Mouse (Mus musculus) ovary, postnatal 14 days (tissue): Measurements from ENCODE around the gene Cacnb2.

Experiments used
- DNase-seq: peaks from one replicate; pipeline ENCODE4 v3.0.0; 2022; ENCODE audit warnings: low spot score

The Cacnb2 gene

DNA sequence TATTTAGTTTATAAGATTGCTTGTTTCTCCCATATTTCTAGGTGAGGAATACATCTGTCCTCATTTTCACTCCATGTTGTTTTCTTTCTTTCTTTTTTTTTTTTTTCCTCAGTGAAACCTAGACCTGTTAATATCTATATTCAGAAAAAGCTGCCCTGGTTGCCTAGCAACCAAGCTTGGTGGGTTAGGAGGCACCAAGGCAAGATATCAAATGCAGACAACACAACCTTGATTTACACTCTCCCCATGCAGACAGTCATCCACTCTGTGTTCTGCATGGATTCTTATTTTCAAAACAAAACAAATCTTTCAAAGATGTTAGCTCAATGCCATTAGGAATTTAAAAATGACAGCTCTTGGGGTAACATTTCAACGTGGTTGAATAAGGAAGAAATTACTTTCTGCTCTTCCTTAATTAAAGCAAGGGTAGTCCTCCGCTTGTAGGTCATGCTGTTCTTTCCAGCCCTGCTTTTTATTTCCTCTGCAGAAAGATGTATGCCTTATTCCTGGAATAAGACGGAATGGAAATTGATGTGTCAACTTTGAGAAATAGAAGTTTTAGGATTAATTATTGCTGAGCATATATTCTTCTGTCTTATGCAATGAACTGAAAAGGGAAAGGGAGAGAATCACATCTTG, 172.1 kb downstream of the Cacnb2 start:
- DNase-seq, result no peak

DNA sequence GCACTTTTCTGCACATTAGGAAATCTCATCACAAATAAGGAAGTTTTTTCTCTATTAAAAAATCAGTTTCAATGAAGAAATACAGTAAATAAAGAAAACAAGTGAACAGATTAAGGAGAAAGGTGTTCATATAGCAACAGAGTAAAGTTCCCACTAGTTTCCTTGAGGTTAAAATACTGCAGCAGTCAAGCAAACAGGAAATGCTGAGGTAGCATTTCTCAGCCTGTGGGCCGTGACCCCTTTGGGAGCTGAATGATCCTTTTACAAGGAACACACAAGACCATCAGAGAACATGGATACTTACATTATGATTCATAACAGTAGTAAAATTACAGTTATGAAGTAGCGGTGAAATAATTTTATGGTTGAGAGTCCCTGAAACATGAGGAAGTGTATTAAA, 185.1 kb downstream of the Cacnb2 start:
- no peak for DNase-seq

DNA sequence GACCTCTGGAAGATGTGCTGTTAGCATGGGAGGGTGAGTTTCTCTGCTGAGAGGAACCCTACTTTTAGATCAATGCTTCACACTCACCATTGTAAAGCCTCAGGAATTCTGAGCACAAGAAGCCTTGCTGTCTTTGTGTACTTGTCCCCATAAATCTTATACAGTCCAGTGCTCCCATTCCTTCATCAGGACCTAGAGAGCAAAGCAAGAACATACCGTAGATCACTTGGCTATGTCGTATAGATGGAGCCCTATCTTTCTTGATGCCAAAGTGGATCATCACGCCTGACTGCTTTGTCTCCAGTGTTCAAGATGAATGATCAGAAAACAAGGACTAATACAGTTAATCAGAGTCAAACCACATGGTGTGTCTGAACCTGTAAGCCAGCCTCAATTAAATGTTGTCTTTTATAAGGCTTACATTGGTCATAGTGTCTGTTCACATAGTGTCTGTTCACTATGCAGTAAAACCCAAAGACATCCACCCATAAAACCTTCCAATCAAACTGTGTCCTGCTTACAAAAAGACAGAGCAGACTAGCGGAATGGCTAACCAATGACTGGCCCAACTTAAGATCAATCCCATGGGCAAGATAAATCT, 198.7 kb downstream of the Cacnb2 start:
- DNase-seq, result no peak

DNA sequence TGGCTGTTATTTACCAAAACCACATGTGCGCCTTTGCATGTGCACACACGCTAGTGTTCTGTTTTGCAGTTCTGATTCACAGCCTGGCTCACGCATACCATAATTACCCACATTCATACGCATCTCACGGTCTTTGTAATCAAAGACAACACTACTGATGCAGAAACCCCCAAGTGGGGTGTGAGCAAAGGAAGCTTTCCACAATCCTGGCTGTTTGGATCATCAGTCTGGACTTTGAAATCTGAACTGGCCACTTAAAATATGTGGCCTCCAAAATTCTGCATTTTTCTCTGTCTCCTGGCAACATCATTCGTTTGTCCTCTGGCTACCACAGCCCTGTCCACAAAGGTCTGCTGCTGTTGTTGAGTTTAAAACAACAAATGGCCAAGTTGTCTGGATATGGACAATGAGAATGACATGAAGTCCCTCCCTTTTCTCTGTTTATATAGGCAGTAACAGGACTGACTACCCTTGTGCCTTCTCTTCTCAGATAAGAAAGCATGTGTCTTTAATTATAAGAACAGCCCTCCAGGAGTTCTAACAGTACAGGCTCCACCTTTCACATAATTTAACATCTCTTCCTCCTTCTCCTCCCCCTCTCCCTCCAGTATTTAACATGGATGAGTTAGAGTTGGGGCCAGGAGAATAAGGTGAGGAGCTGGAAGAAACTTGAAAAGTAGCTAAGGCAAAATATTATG, 204.9 kb downstream of the Cacnb2 start:
- no peak for DNase-seq

DNA sequence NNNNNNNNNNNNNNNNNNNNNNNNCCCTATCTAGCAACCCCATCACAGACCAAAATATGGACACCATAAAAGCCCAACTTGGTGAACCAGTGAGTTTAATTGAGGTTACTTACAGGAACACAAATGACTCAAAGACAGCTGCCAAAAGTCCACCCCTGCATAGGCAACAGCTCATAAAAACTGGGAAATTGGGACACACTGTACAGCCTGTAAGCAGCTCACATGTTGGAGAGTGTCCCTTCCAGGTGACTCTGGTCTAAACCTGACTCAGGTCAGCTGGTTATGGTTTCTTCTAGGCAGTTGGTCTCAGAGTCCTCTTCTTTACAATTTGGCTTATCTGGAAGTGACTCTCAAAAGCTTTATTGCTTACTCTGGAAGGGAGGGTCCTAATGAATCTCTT, 212.1 kb downstream of the Cacnb2 start:
- DNase-seq, result no peak

DNA sequence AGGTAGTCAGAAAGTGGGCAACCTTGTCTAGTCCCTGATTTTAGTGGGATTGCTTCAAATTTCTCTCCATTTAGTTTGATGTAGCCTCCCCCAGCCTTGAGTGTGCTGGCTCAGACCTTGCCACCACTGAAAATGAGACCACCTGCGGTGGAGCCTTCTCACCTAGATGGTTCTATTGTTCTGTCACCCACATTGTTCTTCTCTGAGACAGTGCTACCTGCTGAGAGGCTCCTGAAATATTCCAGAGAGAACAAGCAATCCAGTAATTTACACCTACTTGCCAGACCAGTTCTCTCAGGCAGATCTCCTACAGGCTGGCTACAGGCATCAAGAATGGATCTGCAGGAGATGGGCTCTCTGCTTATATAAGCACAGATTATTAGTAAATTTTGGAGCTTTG, 215.8 kb downstream of the Cacnb2 start:
- no peak for DNase-seq

DNA sequence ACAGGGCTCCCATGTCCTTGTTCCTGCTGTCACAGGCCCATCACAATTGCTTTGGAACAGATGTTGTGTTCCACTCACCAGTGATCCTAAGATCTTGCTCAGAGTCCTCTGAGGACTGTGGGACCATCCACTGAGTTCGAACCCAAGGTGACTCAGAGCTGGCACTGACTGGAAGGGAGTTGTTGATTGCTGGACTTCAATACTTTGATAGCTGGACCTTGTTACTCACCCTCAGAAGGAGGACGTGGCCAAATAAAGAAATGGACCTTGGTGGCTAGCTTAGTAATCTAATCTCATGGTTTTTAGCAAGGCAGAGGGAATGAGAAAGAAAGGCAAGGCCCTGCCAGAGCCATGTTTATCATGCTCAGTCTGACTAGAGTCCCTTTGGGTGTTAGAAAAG, 218.1 kb downstream of the Cacnb2 start:
- DNase-seq, result no peak

DNA sequence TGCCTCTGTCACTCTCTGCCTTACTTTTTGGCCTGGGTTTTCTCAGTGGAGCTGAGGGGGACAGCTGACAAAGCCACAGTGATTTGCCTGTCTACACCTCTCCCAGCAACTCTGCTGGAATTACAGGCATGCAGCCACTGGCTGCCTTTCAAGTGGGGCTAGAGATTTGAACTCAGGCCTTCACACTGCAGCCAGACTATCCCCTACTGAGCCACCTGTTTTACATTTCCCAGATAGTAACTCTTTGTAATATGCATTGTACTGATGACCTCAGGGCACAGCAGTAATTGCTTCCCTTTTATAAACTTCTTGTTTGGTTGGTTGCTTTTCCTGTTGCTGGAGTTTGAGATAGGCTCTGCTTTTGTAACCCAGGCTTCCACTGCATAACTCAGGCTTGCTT, 220.2 kb downstream of the Cacnb2 start:
- DNase-seq, result no peak

DNA sequence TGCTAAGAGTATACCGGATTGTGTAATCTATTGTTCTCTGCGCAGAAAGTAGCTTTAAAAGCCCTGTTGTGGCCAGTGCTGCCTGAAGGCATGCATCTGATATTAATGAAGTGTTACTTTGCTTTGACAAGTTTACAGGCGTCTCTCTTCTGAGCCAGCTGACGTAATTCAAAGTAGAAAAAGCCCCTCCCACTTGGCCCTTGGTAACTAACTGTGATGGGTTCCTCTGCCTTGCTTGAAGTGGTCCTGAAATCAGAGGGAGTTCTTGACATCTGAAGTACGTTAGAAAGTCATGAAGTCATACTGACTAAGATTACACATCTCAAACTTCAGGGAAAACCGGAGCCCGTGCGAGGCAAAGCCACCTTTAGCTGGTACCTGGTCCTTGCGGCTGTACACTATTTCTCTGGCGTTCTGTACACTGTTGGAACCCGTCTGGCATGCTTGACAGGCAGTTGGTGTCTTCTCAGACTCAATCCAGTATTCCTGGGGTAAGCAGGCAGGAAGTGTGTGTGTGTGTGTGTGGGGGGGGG, 221.0 kb downstream of the Cacnb2 start:
- peak; percentile 3 for DNase-seq

DNA sequence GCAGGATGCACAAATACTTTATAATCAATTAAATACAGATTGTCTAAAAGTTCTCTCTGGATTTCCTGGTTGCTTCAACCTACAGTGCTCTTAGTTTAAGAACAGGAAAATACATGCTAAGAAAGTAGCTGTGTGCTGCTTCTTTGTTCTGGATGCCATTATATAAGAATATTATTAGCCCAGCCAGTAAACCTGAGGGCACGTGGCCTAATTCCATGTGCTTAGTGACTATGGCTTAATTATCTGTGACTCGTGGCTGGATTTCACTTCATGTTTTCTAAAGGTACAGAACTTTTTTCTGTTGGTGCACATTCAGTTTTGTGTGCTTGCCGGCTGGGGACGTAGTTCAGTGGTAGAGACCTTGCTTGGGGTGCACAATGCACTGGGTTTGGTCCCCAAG, 222.3 kb downstream of the Cacnb2 start:
- DNase-seq, result no peak

DNA sequence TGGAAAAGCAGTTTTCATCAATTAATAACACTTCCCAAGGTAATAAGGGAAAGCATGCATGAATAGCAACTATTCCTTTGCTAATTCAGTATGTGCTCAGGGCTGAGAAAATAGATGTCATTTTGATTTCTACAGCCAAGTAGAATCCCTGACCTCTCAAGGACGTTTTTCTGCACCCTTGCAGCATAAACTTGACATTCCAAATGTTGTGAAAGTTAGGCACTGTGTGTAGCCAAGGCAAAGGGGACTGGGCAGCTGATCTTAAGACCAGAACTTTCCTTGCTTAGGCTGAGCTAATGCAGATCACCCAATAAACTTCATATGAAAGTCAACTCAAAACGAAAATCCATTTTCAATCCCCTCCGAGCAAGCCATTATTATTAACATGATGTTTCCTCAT, 226.6 kb downstream of the Cacnb2 start:
- DNase-seq, result no peak

DNA sequence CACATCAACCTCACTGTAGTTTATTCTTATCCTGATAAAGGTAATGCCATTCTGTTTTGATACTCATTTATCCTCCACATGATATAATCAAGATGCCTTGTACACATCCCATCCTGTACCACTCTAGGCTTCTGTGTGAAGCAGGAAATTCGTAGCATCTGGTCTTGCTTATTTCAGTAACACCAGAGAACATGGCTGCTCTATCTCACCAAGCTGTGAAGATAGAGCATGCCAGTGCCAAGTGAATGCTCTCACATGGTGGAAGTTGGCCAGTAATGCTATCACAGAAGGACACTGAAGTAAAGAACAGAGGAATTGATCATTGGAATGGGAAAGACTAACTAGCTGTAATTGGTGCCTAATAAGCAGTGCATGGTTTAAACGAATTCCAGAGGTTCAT, 228.4 kb downstream of the Cacnb2 start:
- DNase-seq, result no peak

DNA sequence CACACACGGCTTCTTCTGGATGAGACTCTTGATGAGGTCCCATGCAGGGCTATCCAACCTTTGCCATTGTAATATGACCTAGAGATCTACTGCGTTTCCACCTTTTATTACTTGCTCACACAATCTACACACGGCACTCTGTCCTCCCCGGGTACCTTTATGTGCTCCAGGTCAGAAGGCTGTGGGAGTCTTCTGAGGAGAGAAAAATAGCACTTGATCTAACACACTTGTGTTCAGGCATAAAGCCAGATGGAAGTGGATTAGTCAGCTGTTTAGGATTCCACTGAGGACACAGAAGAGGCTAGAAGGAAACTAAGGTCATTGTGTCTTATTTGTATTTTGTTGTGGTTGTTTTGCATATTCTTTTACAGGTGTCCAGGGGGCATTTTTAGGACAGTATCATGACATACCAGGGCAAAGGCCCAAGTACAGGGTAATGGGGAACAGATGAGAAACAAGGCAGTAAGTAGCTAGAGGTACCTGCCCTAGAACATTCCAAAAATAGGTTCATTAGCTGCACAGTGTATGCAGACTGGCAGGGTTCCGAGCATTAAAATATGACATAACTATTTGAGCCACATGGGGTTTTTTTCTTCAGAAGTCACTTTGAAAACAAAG, 231.9 kb downstream of the Cacnb2 start:
- DNase-seq, result no peak

DNA sequence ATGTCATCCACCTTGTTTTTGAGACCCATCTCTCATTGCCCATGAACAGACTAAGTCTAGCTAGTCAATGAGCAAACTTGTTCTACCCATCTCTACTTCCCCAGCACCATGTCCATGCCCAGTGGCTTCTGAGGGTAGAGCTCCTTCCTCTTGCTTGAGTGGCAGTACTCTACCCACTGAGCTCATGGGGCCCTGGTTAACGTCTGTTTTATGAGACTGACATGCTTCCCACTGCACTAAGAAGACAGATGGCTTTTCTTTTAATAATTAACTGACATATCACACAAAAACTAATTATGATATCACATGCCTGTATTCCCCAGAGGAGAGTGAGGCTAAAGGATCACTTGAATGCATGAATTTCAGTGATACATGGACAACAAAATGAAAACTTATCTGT, 238.4 kb downstream of the Cacnb2 start:
- DNase-seq, result no peak

DNA sequence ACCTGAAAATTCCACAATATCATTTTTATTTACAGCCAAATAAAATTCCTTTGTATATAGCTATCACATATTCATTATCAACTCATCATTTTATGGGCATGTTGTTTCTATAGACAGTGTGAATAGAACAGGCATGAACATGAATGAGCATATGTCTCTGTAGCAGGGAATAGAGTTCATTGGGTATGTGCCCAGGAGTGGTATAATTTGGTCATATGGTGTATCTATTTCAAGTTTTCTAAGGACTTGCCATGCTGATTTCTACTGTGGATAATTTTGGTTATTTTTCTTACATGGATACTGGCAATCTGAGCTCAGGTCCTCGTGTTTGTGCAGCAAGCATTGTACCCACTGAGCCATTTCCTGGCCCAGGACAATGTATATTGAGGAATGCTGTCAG, 243.8 kb downstream of the Cacnb2 start:
- no peak for DNase-seq

DNA sequence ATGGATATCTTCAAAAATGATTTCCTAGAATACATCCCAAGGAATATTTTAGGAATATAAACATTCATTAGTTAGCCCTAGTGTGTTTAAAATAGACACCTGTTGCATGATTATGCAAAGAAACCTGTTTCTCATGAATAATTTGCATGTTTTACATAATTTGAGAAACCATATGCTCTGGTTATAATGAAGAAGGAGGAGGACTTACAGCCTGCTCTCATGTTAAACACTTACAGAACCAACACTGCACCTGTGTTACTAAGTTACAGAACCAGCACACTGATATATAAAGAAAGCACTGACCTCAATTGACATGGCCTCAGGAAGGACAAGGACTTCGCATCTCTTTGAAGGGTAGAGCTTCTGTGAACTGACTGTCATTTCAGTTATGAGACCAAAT, 244.3 kb downstream of the Cacnb2 start:
- DNase-seq, result no peak

DNA sequence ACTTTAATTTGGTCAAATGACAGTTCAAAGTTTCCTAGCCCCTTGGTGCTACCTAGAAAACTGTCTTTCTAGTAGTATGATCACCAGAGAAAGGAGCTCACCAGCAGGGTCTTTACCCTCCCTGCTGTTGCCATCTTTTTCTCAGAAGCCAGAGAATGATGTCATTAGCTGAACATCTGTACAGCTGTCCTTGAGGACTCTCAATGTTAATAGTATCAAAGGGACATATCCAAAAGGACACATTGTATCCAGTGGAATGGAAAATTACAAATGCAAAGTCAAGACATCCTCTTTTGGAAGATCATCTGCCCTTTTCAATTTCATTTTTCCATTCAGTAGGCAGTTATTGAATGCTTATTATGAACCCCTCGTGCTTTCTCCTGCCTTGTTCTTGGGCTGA, 247.9 kb downstream of the Cacnb2 start:
- no peak for DNase-seq

DNA sequence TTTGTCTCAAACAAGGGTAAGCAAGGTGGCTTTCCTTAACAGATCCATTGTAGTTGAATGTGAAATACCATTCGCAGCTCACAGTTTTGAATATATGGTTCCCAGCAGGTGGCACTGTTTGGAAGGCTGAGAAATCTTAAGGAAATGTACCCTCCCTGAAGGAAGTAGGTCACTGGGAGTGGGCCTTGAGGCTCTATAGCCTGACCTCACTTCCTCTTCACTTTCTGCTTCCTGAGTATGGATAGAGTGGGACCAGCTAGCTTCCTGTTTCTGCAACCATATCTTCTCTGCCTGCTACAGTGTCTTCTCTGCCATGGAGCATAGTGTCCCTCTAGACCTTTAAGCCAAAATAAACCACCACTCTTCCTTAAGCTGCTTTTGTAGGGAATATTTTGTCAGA, 248.5 kb downstream of the Cacnb2 start:
- DNase-seq, result no peak

DNA sequence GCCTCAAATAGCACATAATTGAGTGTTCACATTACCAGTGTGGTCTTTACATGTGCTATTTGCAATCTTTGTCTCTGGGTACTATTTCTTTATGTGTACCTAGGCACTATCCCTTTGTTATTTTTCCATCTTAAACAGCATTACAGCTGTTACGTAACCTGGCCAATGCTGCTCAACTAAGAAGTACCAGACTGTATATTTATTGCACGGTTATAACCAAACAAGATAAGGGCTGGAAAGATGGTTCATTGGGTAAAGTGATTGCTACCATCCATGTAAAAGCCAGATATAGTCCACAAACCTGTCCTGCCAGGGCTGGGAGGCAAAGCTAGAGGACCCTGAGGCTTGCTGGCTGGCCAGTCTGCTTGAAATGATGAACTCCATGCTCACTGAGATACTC, 251.2 kb downstream of the Cacnb2 start:
- no peak for DNase-seq

DNA sequence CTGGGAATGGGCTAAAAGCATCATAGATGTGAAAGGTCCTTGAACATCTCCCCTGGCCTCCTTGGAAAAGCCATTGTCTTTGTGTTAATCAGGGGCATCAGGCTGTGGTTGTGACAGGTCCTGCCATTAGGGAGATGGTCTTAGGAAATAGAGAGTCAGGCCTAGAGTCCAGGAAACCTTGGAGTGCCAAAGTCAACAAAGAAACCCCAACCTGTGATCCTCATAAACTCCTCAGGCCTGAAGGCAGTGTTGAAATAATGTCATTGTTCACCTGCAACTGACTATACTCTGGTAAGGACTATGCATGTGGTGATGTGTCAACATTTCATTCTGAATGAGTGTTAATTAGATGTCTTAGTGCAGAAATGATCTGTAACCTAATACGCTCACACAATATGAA, 255.4 kb downstream of the Cacnb2 start:
- DNase-seq, result no peak

DNA sequence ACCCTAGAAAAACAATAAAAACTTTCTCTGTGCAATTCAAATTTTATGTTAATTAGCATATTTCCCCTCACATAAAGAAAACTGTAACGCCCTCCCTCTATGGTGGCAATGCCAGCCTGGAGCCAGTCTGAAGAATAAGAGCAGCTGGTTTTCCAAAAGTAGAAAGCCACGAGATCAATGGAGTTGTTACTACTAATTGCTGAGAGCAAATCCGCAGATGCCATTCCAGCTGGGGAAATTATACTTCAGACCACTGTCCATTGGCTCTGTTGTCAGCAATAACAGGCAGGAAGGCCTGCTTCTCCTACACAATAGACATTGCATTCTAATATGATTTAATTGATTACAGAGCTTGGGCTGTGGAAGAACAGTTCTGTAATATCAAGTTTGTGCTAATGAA, 257.5 kb downstream of the Cacnb2 start:
- DNase-seq, result no peak

DNA sequence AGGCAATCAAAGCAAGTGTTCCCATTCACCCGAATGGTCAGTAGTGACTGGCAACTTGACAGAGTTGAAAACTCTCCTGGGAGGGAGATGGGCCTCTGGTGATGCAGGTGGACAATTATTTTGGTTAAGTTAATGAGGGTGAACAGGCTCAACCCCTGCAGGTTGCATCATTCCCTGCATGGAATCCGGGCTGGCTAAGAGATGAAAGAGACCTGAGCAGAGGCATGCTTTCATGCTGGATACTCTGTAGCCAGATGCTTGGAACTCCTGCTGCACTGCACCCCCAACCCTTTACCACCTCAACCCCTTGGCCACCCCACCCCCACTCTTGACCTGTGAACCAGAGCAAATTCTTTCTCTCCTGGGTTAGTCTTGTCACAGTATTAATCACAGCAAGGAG, 258.7 kb downstream of the Cacnb2 start:
- DNase-seq, result no peak

DNA sequence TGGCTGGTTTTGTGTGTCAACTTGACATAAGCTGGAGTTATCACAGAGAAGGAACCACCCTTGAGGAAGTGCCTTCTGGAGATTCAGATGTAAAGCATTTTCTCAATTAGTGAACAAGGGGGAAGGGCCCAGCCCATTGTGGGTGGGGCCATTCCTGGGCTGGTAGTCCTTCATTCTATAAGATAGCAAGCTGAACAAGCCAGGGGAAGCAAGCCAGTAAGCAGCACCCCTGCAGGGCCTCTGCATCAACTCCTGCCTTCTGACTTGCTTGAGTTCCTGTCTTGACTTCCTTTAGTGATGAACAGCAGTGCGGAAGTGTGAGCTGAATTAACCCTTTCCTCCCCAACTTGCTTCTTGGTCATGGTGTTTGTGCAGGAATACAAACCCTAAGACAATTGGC, 260.1 kb downstream of the Cacnb2 start:
- DNase-seq, result no peak
